Comparison of ENCODE assay signal across 26 mouse cellular contexts in the genomic region with DNA sequence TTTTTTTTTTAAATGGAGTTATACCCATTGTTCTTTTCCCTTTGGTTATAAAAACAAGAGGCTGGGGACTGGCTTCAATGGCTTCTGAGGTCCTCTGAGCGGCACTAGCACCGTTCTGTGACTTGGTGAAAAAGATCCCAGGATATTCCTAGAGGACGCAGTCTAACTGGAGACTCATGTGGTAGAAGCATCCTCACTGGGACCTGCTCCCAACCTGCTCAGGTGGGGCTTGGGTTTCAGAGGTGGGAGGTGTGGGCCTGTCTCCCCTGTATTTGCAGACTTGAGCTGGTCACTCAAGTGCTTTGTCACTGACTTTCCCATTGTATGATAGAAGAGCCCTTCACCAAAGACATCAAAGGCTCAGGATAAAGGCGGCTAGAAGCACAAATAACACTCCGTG. TPM values are rescaled to one million over a fixed set of nuclear protein-coding genes. Genes with fewer than 3 reads are reported as not detected.
A peak's percentile ranks its signal among the peaks of the same experiment; 100 is the strongest.
DNase-seq lines count a peak whose midpoint lies in the region; ATAC-seq and TF ChIP-seq lines count a peak whose summit lies in the region.
"Had no signal": no experiment of that assay in that cellular context is flagged by ENCODE, and none has a peak within 500 bp of the region (broad histone marks: within the 10 kb centered on the region; RNA-seq: fewer than 3 reads in every experiment).

No protein-coding gene starts in this region.

- no peak for DNase-seq in heart, adult 2 months
- DNase-seq in heart, postnatal 4 days: no peak
- no peak for DNase-seq in heart, postnatal 0 days (ENCODE audit: low spot score)
- DNase-seq in heart, postnatal 36 days: no peak
- no peak for DNase-seq in lung, adult 18-20 months
- DNase-seq in stomach, postnatal 0 days (ENCODE audit: low spot score): no peak
- no peak for DNase-seq in layer of hippocampus, adult 18-20 months (ENCODE audit: low spot score in 2 of 2)
- DNase-seq: adrenal gland, postnatal 14 days; cerebellum, adult 11 months; cerebellum, adult 2 months; cerebellum, adult 9-11 months; cerebellum, postnatal 25 days; forebrain, postnatal 0 days; gastrocnemius, postnatal 25 days had no signal

- H3K4me1 ChIP-seq in heart, adult 2 months (ENCODE audit: control insufficient read depth, insufficient read depth, low read length): peaks cover 17% of the 10 kb centered on the region
- peaks cover 27% of the 10 kb centered on the region for H3K4me1 ChIP-seq in heart, postnatal 0 days (ENCODE audit: control insufficient read depth, insufficient read depth)
- peaks cover 58% of the 10 kb centered on the region for H3K4me1 ChIP-seq in lung, embryonic 16.5 days (replicated peaks; ENCODE audit: control insufficient read depth, insufficient read depth, low read length)
- H3K4me1 ChIP-seq in stomach, postnatal 0 days (replicated peaks; ENCODE audit: control insufficient read depth, insufficient read depth): peaks cover 2% of the 10 kb centered on the region; the same call in 1 of the 2 replicates

- no peak for TF ChIP-seq POLR2A in heart, adult 2 months (IDR thresholded peaks at IDR 0.05; ENCODE audit: insufficient read depth, low read depth, low read length)

- ATAC-seq in heart, postnatal 0 days (ENCODE audit: insufficient read depth, low read depth): no peak
- no peak for ATAC-seq in lung, embryonic 16.5 days (ENCODE audit: low read depth)
- ATAC-seq in stomach, postnatal 0 days (ENCODE audit: low FRiP score, low TSS enrichment): no peak
- ATAC-seq: CD4-positive, CD25-positive, alpha-beta regulatory T cell, adult 4 months; forebrain, embryonic 14.5 days; forebrain, postnatal 0 days had no signal

- intact Hi-C loops in heart, adult 2 months (cut with DNase I): loop anchor here (5.0 kb wide), 1 partner anchor 58 kb away; no protein-coding TSS in a partner anchor
- intact Hi-C loops in heart, postnatal 36 days (cut with DNase I): no loop called here

- no peak for TF ChIP-seq CTCF in heart, adult 2 months (IDR thresholded peaks at IDR 0.05)
- TF ChIP-seq CTCF in heart, postnatal 0 days (IDR thresholded peaks at IDR 0.05; ENCODE audit: low read depth): no peak
- TF ChIP-seq CTCF in stomach, postnatal 0 days (IDR thresholded peaks at IDR 0.05; ENCODE audit: low read depth): no peak

- H3K9ac ChIP-seq in heart, adult 2 months (ENCODE audit: low read depth, low read length): no peak overlapping the region
- H3K9ac ChIP-seq in heart, postnatal 0 days (replicated peaks; ENCODE audit: low read depth, low read length): no peak overlapping the region
- H3K9ac ChIP-seq in lung, embryonic 16.5 days (ENCODE audit: low read length): no peak overlapping the region
- no peak overlapping the region for H3K9ac ChIP-seq in stomach, postnatal 0 days (ENCODE audit: low read length)
- H3K9ac ChIP-seq: embryonic facial prominence, embryonic 12.5 days; embryonic facial prominence, embryonic 15.5 days; forebrain, postnatal 0 days; hindbrain, embryonic 12.5 days; hindbrain, embryonic 15.5 days had no signal

- no peaks in the 10 kb centered on the region for H3K9me3 ChIP-seq in heart, postnatal 0 days (replicated peaks; ENCODE audit: control insufficient read depth, low read length)
- no peaks in the 10 kb centered on the region for H3K9me3 ChIP-seq in lung, embryonic 16.5 days (ENCODE audit: control insufficient read depth, low read length)
- no peaks in the 10 kb centered on the region for H3K9me3 ChIP-seq in stomach, postnatal 0 days (ENCODE audit: control insufficient read depth, low read length)
- H3K9me3 ChIP-seq: embryonic facial prominence, embryonic 12.5 days; embryonic facial prominence, embryonic 15.5 days; hindbrain, embryonic 12.5 days; hindbrain, embryonic 15.5 days had no signal

- H3K36me3 ChIP-seq in heart, adult 2 months (ENCODE audit: control insufficient read depth, insufficient read depth, low read length): no peaks in the 10 kb centered on the region
- no peaks in the 10 kb centered on the region for H3K36me3 ChIP-seq in heart, postnatal 0 days (replicated peaks; ENCODE audit: control insufficient read depth, insufficient read depth, low read length)
- H3K36me3 ChIP-seq in lung, embryonic 16.5 days (ENCODE audit: control insufficient read depth, insufficient read depth, low read length): no peaks in the 10 kb centered on the region
- no peaks in the 10 kb centered on the region for H3K36me3 ChIP-seq in stomach, postnatal 0 days (ENCODE audit: control insufficient read depth, insufficient read depth, low read length)
- H3K36me3 ChIP-seq: embryonic facial prominence, embryonic 12.5 days; embryonic facial prominence, embryonic 15.5 days; hindbrain, embryonic 12.5 days; hindbrain, embryonic 15.5 days had no signal

- H3K79me2 ChIP-seq in heart, adult 2 months (replicated peaks; ENCODE audit: control insufficient read depth, insufficient read depth, low read length): no peaks in the 10 kb centered on the region

- 90% methylated on average over 5 of the region's 5 CpGs for WGBS in heart, adult 2 months
- WGBS in heart, postnatal 0 days: 73% methylated on average over 5 of the region's 5 CpGs
- 54% methylated on average over 5 of the region's 5 CpGs for WGBS in lung, embryonic 16.5 days
- 70% methylated on average over 5 of the region's 5 CpGs for WGBS in stomach, postnatal 0 days

- no peak overlapping the region for H3K4me3 ChIP-seq in heart, adult 2 months
- H3K4me3 ChIP-seq in heart, postnatal 0 days (ENCODE audit: low read depth, low read length): no peak overlapping the region
- no peak overlapping the region for H3K4me3 ChIP-seq in lung, embryonic 16.5 days (ENCODE audit: low read length)
- H3K4me3 ChIP-seq in stomach, postnatal 0 days (ENCODE audit: low read depth, low read length): no peak overlapping the region
- H3K4me3 ChIP-seq: embryonic facial prominence, embryonic 12.5 days; embryonic facial prominence, embryonic 15.5 days; hindbrain, embryonic 12.5 days; hindbrain, embryonic 15.5 days had no signal

- peak overlapping the region; percentile 51; the same call in 1 of the 2 replicates for H3K27ac ChIP-seq in heart, adult 2 months
- peak overlapping the region; percentile 56; the same call in 1 of the 2 replicates for H3K27ac ChIP-seq in heart, postnatal 0 days (ENCODE audit: low read depth)
- H3K27ac ChIP-seq in lung, embryonic 16.5 days (ENCODE audit: low read length): peak overlapping the region; percentile 15; the same call in 1 of the 2 replicates
- peak overlapping the region; percentile 67; the same call in 1 of the 2 replicates for H3K27ac ChIP-seq in stomach, postnatal 0 days (replicated peaks)
- H3K27ac ChIP-seq: embryonic facial prominence, embryonic 12.5 days; embryonic facial prominence, embryonic 15.5 days; hindbrain, embryonic 12.5 days; hindbrain, embryonic 15.5 days had no signal

- no peak overlapping the region for H3K4me2 ChIP-seq in heart, postnatal 0 days (ENCODE audit: low read depth, low read length)
- H3K4me2 ChIP-seq in lung, embryonic 16.5 days (ENCODE audit: low read depth, low read length): no peak overlapping the region
- no peak overlapping the region for H3K4me2 ChIP-seq in stomach, postnatal 0 days (replicated peaks; ENCODE audit: low read depth)
- H3K4me2 ChIP-seq: embryonic facial prominence, embryonic 12.5 days; embryonic facial prominence, embryonic 15.5 days; heart, embryonic 11.5 days; hindbrain, embryonic 12.5 days; hindbrain, embryonic 15.5 days had no signal

- H3K27me3 ChIP-seq in heart, adult 2 months (ENCODE audit: control insufficient read depth, insufficient read depth, low read length): no peaks in the 10 kb centered on the region
- no peaks in the 10 kb centered on the region for H3K27me3 ChIP-seq in heart, postnatal 0 days (ENCODE audit: control insufficient read depth, insufficient read depth, low read length)
- H3K27me3 ChIP-seq in lung, embryonic 16.5 days (ENCODE audit: control insufficient read depth, insufficient read depth, low read depth, low read length): no peaks in the 10 kb centered on the region
- no peaks in the 10 kb centered on the region for H3K27me3 ChIP-seq in stomach, postnatal 0 days (ENCODE audit: control insufficient read depth, insufficient read depth, low read length)
- H3K27me3 ChIP-seq: embryonic facial prominence, embryonic 12.5 days; embryonic facial prominence, embryonic 15.5 days; hindbrain, embryonic 12.5 days; hindbrain, embryonic 15.5 days had no signal

- TF ChIP-seq EP300 in heart, adult 2 months (IDR thresholded peaks at IDR 0.05; ENCODE audit: insufficient read depth, low read depth, low read length): no peak
- TF ChIP-seq EP300 in heart, postnatal 0 days (IDR thresholded peaks at IDR 0.05; ENCODE audit: low read depth): no peak
- TF ChIP-seq EP300 in stomach, postnatal 0 days (optimal IDR thresholded peaks at IDR 0.05): no peak

RNA-seq across cellular contexts. Expression of gene Afdn, which starts 20.4 kb away (rescaled TPM):
- total RNA-seq in heart, adult 2 months (2021): 10 to 100 TPM; 60.7 to 90.9 TPM
- polyA plus RNA-seq in heart, adult 2 months (2012; rRNA removed): 36.9 and 69.6 TPM in 2 replicates
- 100 to 1,000 TPM in 1 of 2 experiments, 10 to 100 TPM in 1; 90.0 to 105 TPM for total RNA-seq in heart, postnatal 4 days (2021)
- total RNA-seq in heart, postnatal 0 days (2014; rRNA removed; ENCODE audit: low replicate concordance): 38.0 and 41.9 TPM in 2 replicates
- polyA plus RNA-seq in heart, postnatal 0 days (2015; fragmentation: Nextera tagmentation; extraction: Ambion mirVana): 49.4 and 52.8 TPM in 2 replicates
- total RNA-seq in heart, postnatal 36 days (2021): 100 to 1,000 TPM in 1 of 2 experiments, 10 to 100 TPM in 1; 86.4 to 102 TPM
- polyA plus RNA-seq in lung, embryonic 16.5 days (2015; fragmentation: Nextera tagmentation; extraction: Ambion mirVana): 77.3 and 92.6 TPM in 2 replicates
- polyA plus RNA-seq in stomach, postnatal 0 days (2015; fragmentation: Nextera tagmentation; extraction: Ambion mirVana): 116 and 118 TPM in 2 replicates
- 100 to 1,000 TPM; 101 to 105 TPM for total RNA-seq in layer of hippocampus, adult 18-20 months (2021)

RNA-seq across cellular contexts. Expression of gene Tcte2, which starts 21.6 kb away (rescaled TPM):
- 1 to 10 TPM; 3.8 to 6.3 TPM for total RNA-seq in heart, adult 2 months (2021)
- polyA plus RNA-seq in heart, adult 2 months (2012; rRNA removed): 2.5 and 3.5 TPM in 2 replicates
- total RNA-seq in heart, postnatal 4 days (2021): 1 to 10 TPM; 4.7 to 5.2 TPM
- 0.58 and 0.92 TPM in 2 replicates for total RNA-seq in heart, postnatal 0 days (2014; rRNA removed; ENCODE audit: low replicate concordance)
- polyA plus RNA-seq in heart, postnatal 0 days (2015; fragmentation: Nextera tagmentation; extraction: Ambion mirVana): 4.3 and 4.5 TPM in 2 replicates
- total RNA-seq in heart, postnatal 36 days (2021): 1 to 10 TPM; 4.1 to 6.4 TPM
- 4.6 and 4.8 TPM in 2 replicates for polyA plus RNA-seq in lung, embryonic 16.5 days (2015; fragmentation: Nextera tagmentation; extraction: Ambion mirVana)
- polyA plus RNA-seq in stomach, postnatal 0 days (2015; fragmentation: Nextera tagmentation; extraction: Ambion mirVana): 3.3 and 3.6 TPM in 2 replicates
- total RNA-seq in layer of hippocampus, adult 18-20 months (2021): 10 to 100 TPM; 18.5 to 21.0 TPM
- total RNA-seq: common myeloid progenitor, adult 5-6 weeks; granulocyte monocyte progenitor cell, adult 5-6 weeks; hematopoietic stem cell, adult 5-6 weeks; MEL had no signal
- polyA plus RNA-seq: CD4-positive, CD25-positive, alpha-beta regulatory T cell, adult 4 months had no signal

Comparison
In these comparisons a context has a peak if more than half of its experiments do, and no peak if none do; other contexts are left out.
1. H3K27ac ChIP-seq: peak in every context shown above with its lines; median percentile 67 in stomach, postnatal 0 days; 56 in heart, postnatal 0 days; 51 in heart, adult 2 months; 15 in lung, embryonic 16.5 days.